Mouse (Mus musculus) neural tube, embryonic 14.5 days (tissue): ENCODE results near the gene Gpr83. TPM values are rescaled to one million over a fixed set of nuclear protein-coding genes. Genes with fewer than 3 reads are reported as not detected.
A peak's percentile ranks its signal among the peaks of the same experiment; 100 is the strongest.

Source experiments
- ATAC-seq: fragments of 200-750 bp; cut with Nextera tagmentation; 2 replicates; pipeline ENCODE4 v1.8.0; 2017; ENCODE audit warnings: low read depth, mild to moderate bottlenecking, moderate TSS enrichment, moderate library complexity
- H3K27ac ChIP-seq: fragments of 300-500 bp; sonication (generic); 2 replicates; pipeline ENCODE4 v1.5.1; 2014; ENCODE audit warnings: low read depth, mild to moderate bottlenecking, control low read depth, low read length, moderate library complexity, mixed read lengths
- H3K27me3 ChIP-seq: fragments of 300-500 bp; sonication (generic); 2 replicates; pipeline ENCODE4 v1.6.1; 2014; ENCODE audit warnings: low read length; ENCODE audit not compliant: control insufficient read depth, insufficient read depth
- H3K36me3 ChIP-seq: fragments of 300-500 bp; sonication (generic); 2 replicates; pipeline ENCODE4 v1.6.1; 2014; ENCODE audit warnings: low read length, mixed read lengths; ENCODE audit not compliant: control insufficient read depth, insufficient read depth
- H3K4me1 ChIP-seq: fragments of 300-500 bp; sonication (generic); 2 replicates; pipeline ENCODE4 v1.6.1; 2014; ENCODE audit warnings: low read length; ENCODE audit not compliant: control insufficient read depth, insufficient read depth
- H3K4me2 ChIP-seq: fragments of 300-500 bp; sonication (generic); 2 replicates; pipeline ENCODE4 v1.6.1; 2014; ENCODE audit warnings: mild to moderate bottlenecking, low read depth, low read length, control low read depth
- H3K4me3 ChIP-seq: fragments of 300-500 bp; sonication (generic); 2 replicates; pipeline ENCODE4 v1.5.1; 2014; ENCODE audit warnings: low read depth, low read length, control low read depth, mixed read lengths
- H3K9ac ChIP-seq: fragments of 300-500 bp; sonication (generic); replicated peaks from 2 replicates; pipeline ENCODE4 v1.6.1; 2014; ENCODE audit warnings: low read depth, mild to moderate bottlenecking, control low read depth, low read length, mixed read lengths
- H3K9me3 ChIP-seq: fragments of 300-500 bp; sonication (generic); 2 replicates; pipeline ENCODE4 v1.6.1; 2016; ENCODE audit warnings: low read length; ENCODE audit not compliant: control insufficient read depth
- WGBS: fragments of 180-500 bp; shearing (Covaris S2); extraction: QIAGEN DNeasy Blood & Tissue Kit; methylation state at CpG from one replicate; pipeline ENCODE4 v1.1.7; 2014; 5-methylcytosine and 5-hydroxymethylcytosine counted together
- polyA plus RNA-seq: library from polyadenylated mRNA; unstranded; fragments of >200 nt; fragmentation: Nextera tagmentation; extraction: Ambion mirVana; gene quantifications from 2 replicates; pipeline ENCODE4 v1.2.1, GENCODE M21; 2014

Gpr83 gene
- polyA plus RNA-seq, 1 experiment from 2014 or later: 0.75 TPM

DNA sequence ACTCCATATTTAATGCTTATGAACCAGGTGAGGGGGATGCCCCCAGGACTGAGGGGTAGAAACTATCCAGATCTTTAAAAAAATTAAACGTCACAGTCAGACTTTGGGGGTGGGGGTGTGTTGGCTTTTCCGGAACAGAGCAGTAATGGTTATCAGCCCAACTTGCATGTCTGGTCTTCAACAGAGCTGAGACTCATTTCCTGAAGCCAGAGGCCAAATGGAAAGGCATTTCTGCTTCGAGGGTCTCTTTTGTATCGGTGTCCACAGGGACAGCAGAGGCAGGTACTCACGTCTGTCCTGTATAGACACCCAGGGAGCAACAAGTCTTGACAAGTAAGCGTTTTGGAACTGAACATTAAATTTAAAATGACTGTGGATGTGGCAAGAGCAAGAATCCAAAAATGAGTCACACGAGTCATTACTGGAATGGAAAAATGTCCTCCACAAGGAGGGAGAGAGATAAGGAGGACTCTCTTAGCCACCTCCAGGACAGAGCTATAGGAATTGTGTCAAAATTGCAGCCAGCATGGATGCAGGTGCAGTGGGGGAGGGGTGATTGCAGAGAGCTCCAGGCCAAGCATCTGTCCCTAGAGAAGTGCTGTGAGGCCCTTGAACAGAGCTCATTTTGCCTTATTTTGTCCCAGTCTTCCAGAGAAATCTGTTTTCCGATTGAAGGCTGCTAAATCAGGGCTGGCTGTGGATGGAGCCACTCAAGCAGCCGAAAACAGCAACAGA, 44.9 kb downstream of the Gpr83 start:
- ATAC-seq: no peak
- no peaks in the 10 kb centered on the region for H3K36me3 ChIP-seq
- H3K9me3 ChIP-seq: no peaks in the 10 kb centered on the region
- H3K27ac ChIP-seq: no peak overlapping the region
- WGBS: 50% methylated on average over 9 of the region's 9 CpGs
- no peak overlapping the region for H3K4me3 ChIP-seq
- 0 out of 2 replicates have a peak, but pooled peaks cover 6% of the 10 kb centered on the region for H3K4me1 ChIP-seq
- H3K27me3 ChIP-seq: no peaks in the 10 kb centered on the region
- no peak overlapping the region for H3K9ac ChIP-seq
- H3K4me2 ChIP-seq: no peak overlapping the region

DNA sequence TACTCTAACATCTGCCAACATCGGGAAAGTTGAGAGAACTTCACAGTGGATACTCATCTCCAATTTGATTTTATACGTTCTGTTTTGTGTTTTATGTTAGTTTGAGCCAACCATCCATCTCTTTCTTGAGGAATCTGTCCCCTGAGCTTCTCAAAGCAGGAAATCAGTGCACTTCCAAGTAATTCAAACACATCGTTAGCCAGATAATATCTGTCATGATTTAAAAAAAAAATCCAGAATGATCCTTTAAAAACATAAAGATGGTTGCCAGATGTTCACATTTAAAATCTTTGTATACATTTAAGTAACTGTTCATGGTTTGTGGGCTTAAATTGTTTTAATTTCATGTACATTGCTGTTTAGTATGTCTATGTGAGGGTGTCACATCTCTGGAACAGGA, 45.9 kb downstream of the Gpr83 start:
- no peak overlapping the region for H3K9ac ChIP-seq
- ATAC-seq: no peak
- H3K36me3 ChIP-seq: no peaks in the 10 kb centered on the region
- H3K4me2 ChIP-seq: no peak overlapping the region
- no peak overlapping the region for H3K4me3 ChIP-seq
- WGBS: 68% methylated on average over 3 of the region's 3 CpGs
- H3K9me3 ChIP-seq: no peaks in the 10 kb centered on the region
- no peak overlapping the region for H3K27ac ChIP-seq
- 0 out of 2 replicates have a peak, but pooled peaks cover 6% of the 10 kb centered on the region for H3K4me1 ChIP-seq
- no peaks in the 10 kb centered on the region for H3K27me3 ChIP-seq

DNA sequence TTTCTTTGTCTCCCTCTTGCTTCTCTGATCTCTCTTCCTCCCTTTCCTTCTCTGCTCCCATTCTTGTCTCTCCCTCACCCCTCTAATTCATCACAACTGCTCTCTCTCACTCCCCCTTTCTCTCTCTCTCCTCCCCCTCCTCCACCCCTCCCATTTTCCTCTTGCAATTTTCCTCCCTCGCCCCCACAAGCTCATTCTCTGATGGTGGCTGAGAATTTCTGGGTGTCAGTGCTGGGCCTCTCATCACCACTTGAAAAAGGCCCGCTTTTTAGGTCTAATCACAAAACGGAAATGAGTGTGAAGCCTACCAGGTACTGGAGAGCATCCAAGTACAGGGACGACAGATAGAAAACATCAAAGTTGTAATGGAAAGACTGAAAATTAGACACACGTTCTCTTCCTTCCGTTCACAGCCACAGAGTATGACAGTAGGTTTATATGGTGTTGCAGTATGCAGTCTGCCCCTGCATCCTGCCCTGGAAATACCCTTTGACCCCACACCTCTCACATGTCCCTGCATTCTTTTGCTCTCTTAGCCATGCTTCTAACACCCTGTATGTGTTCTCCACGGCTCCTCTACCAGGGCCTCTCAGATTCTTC, 47.9 kb downstream of the Gpr83 start:
- Histone ChIP-seq H3K4me3 (no peak overlapping the region), H3K9ac (no peak overlapping the region), H3K4me2 (no peak overlapping the region), H3K27ac (no peak overlapping the region), H3K9me3 (no peaks in the 10 kb centered on the region), H3K4me1 (0 out of 2 replicates have a peak, but pooled peaks cover 6% of the 10 kb centered on the region), H3K27me3 (no peaks in the 10 kb centered on the region), H3K36me3 (no peaks in the 10 kb centered on the region)
- WGBS: 73% methylated on average over 7 of the region's 7 CpGs
- ATAC-seq: no peak

DNA sequence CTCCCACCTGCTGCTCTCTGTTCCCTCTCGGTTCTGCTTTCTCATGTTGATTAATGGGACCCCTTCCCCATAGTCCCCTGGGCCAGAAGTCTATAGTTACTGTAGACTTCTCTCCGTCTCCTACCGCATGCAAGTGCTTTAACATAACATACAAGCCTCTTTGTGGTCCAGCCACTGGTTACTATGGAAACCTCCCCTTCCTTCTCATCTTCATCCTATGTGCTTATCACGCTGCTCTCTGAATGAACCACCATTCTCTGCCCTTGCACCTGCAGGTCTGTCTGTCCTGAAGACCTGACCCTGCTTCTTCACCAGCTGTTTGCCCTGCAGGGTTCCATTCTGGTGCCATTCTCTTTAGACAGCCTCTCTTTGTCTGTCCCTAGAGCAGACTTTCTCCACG, 50.0 kb downstream of the Gpr83 start:
- Histone ChIP-seq H3K9ac (no peak overlapping the region), H3K27me3 (no peaks in the 10 kb centered on the region), H3K4me2 (no peak overlapping the region), H3K4me3 (no peak overlapping the region), H3K27ac (no peak overlapping the region), H3K36me3 (no peaks in the 10 kb centered on the region), H3K4me1 (0 out of 2 replicates have a peak, but pooled peaks cover 6% of the 10 kb centered on the region), H3K9me3 (no peaks in the 10 kb centered on the region)
- ATAC-seq: peak; percentile 60; the same call in 1 of the 2 replicates
- WGBS: 7% methylated on average over 5 of the region's 5 CpGs

DNA sequence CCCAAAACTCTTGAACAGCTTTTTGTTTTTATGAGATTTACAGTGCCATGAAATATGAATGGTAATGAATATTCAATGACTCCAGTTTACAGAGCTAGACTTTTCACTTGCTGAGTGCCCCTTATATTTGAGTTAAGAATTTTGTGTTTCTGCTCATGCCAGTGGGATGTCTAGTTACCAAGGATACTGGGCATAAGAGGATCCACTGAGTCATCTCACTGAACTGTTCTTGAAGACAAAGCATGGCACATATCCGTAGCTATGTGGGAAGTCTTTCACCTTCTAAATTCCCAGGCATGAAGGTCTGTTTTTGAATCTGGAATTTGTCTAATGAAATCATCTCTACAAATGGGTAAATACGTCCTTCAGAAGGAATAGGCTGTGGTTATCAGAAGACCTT, 52.0 kb downstream of the Gpr83 start:
- H3K4me3 ChIP-seq: no peak overlapping the region
- H3K36me3 ChIP-seq: no peaks in the 10 kb centered on the region
- H3K9me3 ChIP-seq: no peaks in the 10 kb centered on the region
- no peaks in the 10 kb centered on the region for H3K4me1 ChIP-seq
- WGBS: 85% methylated on average over 2 of the region's 2 CpGs
- H3K27ac ChIP-seq: no peak overlapping the region
- ATAC-seq: no peak
- H3K4me2 ChIP-seq: no peak overlapping the region
- H3K27me3 ChIP-seq: no peaks in the 10 kb centered on the region
- no peak overlapping the region for H3K9ac ChIP-seq

GRCm38 (mm10) chr9:14917661-14918060, 57.7 kb downstream of the Gpr83 start:
- H3K27me3 ChIP-seq: no peaks in the 10 kb centered on the region
- 0 out of 2 replicates have a peak, but pooled peaks have one; percentile 46 for ATAC-seq
- WGBS: 94% methylated on average over 2 of the region's 2 CpGs

GRCm38 (mm10) chr9:14918825-14919668, 59.0 kb downstream of the Gpr83 start:
- no peak overlapping the region for H3K4me3 ChIP-seq
- peak; percentile 38; the same call in 1 of the 2 replicates for ATAC-seq
- no peaks in the 10 kb centered on the region for H3K9me3 ChIP-seq
- no peaks in the 10 kb centered on the region for H3K36me3 ChIP-seq
- no peak overlapping the region for H3K9ac ChIP-seq
- 54% methylated on average over 5 of the region's 5 CpGs for WGBS
- no peak overlapping the region for H3K4me2 ChIP-seq
- H3K4me1 ChIP-seq: no peaks in the 10 kb centered on the region
- H3K27ac ChIP-seq: no peak overlapping the region
- no peaks in the 10 kb centered on the region for H3K27me3 ChIP-seq

More at GRCm38 (mm10) chr9:14917661-14918060, 57.7 kb downstream of the Gpr83 start:
- Histone ChIP-seq H3K36me3 (no peaks in the 10 kb centered on the region), H3K9me3 (no peaks in the 10 kb centered on the region), H3K4me1 (no peaks in the 10 kb centered on the region), H3K27ac (no peak overlapping the region), H3K4me3 (no peak overlapping the region), H3K9ac (no peak overlapping the region), H3K4me2 (no peak overlapping the region)
